Mouse (Mus musculus): ENCODE data around the gene Pnpla1. TPM values are rescaled to one million over a fixed set of nuclear protein-coding genes. Genes with fewer than 3 reads are reported as not detected.

Gene Pnpla1
- total and polyA plus RNA-seq, 2 experiments from 2014 or later = 0.08 to 0.10 TPM

DNA sequence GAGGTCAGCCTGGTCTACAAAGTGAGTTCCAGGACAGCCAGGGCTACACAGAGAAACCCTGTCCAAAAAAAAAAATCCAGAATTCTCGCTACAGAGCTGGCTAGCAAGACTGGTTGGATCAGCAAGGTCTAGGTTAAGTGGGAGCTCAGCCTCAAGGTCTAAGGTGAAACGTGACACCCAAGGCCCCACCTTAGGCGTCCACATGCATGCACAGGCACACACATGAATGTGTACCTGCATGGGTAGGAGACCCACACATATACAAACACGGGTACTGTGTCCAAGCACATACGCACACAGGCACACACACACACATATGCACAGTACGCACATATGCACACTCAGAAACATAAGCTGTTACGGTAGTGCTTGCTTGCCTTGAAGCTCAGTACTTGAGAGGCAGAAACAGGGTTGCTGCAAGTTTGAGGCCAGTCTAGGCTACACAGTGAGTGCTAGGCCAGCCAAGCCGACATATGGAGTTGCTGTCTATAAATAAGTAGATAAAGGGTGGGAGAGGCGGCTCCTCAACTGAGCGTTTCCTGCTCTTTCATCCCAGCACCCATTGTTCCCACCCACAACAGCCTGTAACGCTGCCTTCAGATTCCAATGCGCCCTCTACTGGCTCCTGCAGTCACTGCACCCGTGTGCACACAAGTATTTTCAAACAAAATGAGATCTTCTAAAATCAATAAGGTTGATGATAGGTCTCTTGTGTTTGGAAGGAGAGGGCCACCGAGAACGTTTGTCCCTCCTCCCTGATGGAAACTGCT, 68.8 kb downstream of the Pnpla1 start:
- H3K9me3 ChIP-seq (ENCODE audit: low read length) = no peaks in the 10 kb centered on the region
- ATAC-seq (no peak), DNase-seq (ENCODE audit: low spot score) (peak; percentile 68)
- WGBS = 51% methylated on average over 15 of the region's 15 CpGs
- H3K27ac ChIP-seq = no peak overlapping the region
- H3K36me3 ChIP-seq (ENCODE audit: insufficient read depth, low read length) = no peaks in the 10 kb centered on the region
- H3K4me3 ChIP-seq (ENCODE audit: low read length) = no peak overlapping the region
- no peak overlapping the region for H3K4me2 ChIP-seq (ENCODE audit: low read depth, low read length)
- H3K9ac ChIP-seq (replicated peaks; ENCODE audit: low read length) = no peak overlapping the region
- peak; percentile 82 for TF ChIP-seq CTCF (IDR thresholded peaks at IDR 0.05; ENCODE audit: low read depth)
- H3K4me1 ChIP-seq (ENCODE audit: insufficient read depth, low read length) = peaks cover 8% of the 10 kb centered on the region; the same call in 1 of the 2 replicates
- no peaks in the 10 kb centered on the region for H3K27me3 ChIP-seq (ENCODE audit: insufficient read depth, low read length)

- H3K4me2 ChIP-seq (ENCODE audit: low read depth, low read length) = no peak overlapping the region
- DNase-seq (ENCODE audit: low spot score) = no peak
- peaks cover 8% of the 10 kb centered on the region; the same call in 1 of the 2 replicates for H3K4me1 ChIP-seq (ENCODE audit: insufficient read depth, low read length)
- H3K9me3 ChIP-seq (ENCODE audit: low read length) = no peaks in the 10 kb centered on the region
- H3K27me3 ChIP-seq (ENCODE audit: insufficient read depth, low read length) = no peaks in the 10 kb centered on the region
- no peak for ATAC-seq
- 75% methylated on average over 9 of the region's 9 CpGs for WGBS
- H3K27ac ChIP-seq = no peak overlapping the region
- TF ChIP-seq CTCF (IDR thresholded peaks at IDR 0.05; ENCODE audit: low read depth) = no peak
- no peak overlapping the region for H3K9ac ChIP-seq (replicated peaks; ENCODE audit: low read length)
- no peak overlapping the region for H3K4me3 ChIP-seq (ENCODE audit: low read length)
- H3K36me3 ChIP-seq (ENCODE audit: insufficient read depth, low read length) = no peaks in the 10 kb centered on the region
Measured at GRCm38 (mm10) chr17:28928004-28928403, 69.8 kb downstream of the Pnpla1 start.

DNA sequence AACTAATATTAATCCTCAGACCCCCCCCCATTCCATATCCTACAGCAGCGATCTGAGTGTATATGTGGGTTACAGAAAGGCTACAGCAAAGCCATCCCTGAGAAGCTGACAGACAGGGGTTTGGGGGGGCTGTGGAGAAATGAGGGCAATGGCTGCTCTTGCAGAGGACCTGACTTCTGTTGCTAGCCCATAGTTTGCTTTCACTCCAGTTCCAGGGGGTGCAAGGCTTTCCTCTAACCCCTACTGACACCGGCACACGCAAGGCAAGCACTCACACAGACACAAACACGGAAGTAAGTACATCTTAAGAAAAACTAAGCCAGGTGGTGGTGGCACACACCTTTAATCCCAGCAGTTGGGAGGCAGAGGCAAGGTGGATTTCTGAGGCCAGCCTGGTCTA, 71.2 kb downstream of the Pnpla1 start:
- no peaks in the 10 kb centered on the region for H3K27me3 ChIP-seq (ENCODE audit: insufficient read depth, low read length)
- no peak overlapping the region for H3K4me3 ChIP-seq (ENCODE audit: low read length)

DNA sequence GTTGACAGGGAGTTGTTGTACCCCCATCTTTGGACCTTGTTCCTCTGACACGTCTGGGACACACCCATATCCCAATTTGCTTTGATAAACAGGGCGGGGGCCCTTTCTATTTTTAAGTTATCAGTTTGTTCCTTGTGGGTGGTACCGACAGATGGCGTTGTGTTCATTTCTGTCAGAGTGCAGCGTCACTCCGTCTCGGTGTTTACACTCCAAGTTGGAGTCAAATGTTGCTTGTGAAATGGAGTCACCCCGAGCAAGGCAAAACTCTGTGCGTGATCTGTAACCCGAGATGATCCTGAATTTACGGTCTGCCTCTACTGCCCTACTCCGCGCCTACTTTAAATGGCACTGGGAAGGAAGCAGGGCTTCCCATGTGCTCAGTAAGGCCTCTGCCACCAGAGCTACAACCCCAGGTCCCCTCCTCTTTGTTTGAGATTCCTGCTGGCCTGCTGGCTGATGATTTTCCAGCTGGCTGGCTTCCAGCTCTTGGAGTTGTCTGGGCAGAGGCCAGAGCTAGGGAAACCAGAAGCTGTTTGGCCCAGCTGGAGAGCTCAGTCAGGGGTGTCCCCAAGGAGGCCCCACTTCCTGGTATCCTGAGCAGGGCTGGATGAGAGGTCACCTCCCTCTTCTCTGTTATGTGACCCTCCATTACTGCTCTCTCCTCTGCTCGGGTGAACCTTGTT, 72.3 kb downstream of the Pnpla1 start:
- Histone ChIP-seq H3K36me3 (ENCODE audit: insufficient read depth, low read length) (no peaks in the 10 kb centered on the region), H3K9ac (replicated peaks; ENCODE audit: low read length) (no peak overlapping the region), H3K4me2 (ENCODE audit: low read depth, low read length) (peak overlapping the region; percentile 30), H3K27me3 (ENCODE audit: insufficient read depth, low read length) (no peaks in the 10 kb centered on the region), H3K9me3 (ENCODE audit: low read length) (no peaks in the 10 kb centered on the region), H3K27ac (peak overlapping the region; percentile 68; the same call in 1 of the 2 replicates), H3K4me1 (ENCODE audit: insufficient read depth, low read length) (peaks cover 8% of the 10 kb centered on the region; the same call in 1 of the 2 replicates), H3K4me3 (ENCODE audit: low read length) (no peak overlapping the region)
- TF ChIP-seq CTCF (IDR thresholded peaks at IDR 0.05; ENCODE audit: low read depth) = peak; percentile 43
- DNase-seq (ENCODE audit: low spot score) (peak; percentile 78), ATAC-seq (peak; percentile 71)
- 13% methylated on average over 14 of the region's 14 CpGs for WGBS

More for the DNA sequence above, 71.2 kb downstream of the Pnpla1 start:
- no peak for ATAC-seq
- 97% methylated on average over 4 of the region's 4 CpGs for WGBS
- Histone ChIP-seq H3K9ac (replicated peaks; ENCODE audit: low read length) (no peak overlapping the region), H3K4me2 (ENCODE audit: low read depth, low read length) (no peak overlapping the region), H3K9me3 (ENCODE audit: low read length) (no peaks in the 10 kb centered on the region), H3K36me3 (ENCODE audit: insufficient read depth, low read length) (no peaks in the 10 kb centered on the region), H3K27ac (no peak overlapping the region), H3K4me1 (ENCODE audit: insufficient read depth, low read length) (peaks cover 8% of the 10 kb centered on the region; the same call in 1 of the 2 replicates)
- TF ChIP-seq CTCF (IDR thresholded peaks at IDR 0.05; ENCODE audit: low read depth) = no peak
- no peak for DNase-seq (ENCODE audit: low spot score)

DNA sequence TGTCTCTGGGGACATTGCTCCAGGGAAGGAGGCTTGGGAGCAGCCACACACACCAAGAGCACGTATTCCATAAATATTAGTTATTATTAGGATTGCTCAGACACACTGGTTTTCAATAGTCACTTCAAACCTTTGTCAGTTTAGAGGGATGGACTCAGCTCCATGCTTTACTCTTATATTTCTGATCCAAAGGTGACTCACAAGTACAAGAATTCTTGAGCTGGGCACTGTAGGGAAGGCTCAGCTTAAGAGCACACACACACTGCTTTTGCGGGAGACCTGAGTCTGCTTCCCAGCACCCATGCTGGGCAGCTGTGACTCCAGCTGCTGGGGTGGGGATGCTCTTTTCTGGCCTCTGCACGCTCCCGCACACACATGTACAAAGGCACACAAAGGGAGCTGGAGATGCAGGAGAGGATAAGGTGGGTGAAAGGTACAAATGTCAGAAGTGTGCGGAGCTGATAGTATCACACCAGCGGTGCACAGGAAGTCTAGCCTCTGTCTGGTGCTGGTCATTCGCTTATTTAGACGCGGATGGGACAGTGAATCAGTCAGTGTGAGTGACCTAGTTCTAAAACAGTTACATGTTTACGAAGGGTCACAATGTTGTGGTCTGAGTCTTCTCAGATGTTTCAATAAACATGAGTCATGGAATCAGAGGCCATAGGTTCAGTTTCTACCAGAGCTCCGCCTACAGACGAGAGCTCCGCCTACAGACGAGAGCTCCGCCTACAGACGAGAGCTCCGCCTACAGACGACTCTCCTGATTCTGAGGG, 73.4 kb downstream of the Pnpla1 start:
- Histone ChIP-seq H3K9ac (replicated peaks; ENCODE audit: low read length) (no peak overlapping the region), H3K4me1 (ENCODE audit: insufficient read depth, low read length) (peaks cover 8% of the 10 kb centered on the region; the same call in 1 of the 2 replicates), H3K27ac (no peak overlapping the region), H3K27me3 (ENCODE audit: insufficient read depth, low read length) (no peaks in the 10 kb centered on the region), H3K36me3 (ENCODE audit: insufficient read depth, low read length) (no peaks in the 10 kb centered on the region), H3K4me2 (ENCODE audit: low read depth, low read length) (no peak overlapping the region), H3K9me3 (ENCODE audit: low read length) (no peaks in the 10 kb centered on the region), H3K4me3 (ENCODE audit: low read length) (no peak overlapping the region)
- TF ChIP-seq CTCF (IDR thresholded peaks at IDR 0.05; ENCODE audit: low read depth) = no peak
- DNase-seq (ENCODE audit: low spot score) (no peak), ATAC-seq (no peak)
- WGBS = 91% methylated on average over 18 of the region's 18 CpGs

- Histone ChIP-seq H3K9ac (replicated peaks; ENCODE audit: low read length) (no peak overlapping the region), H3K27me3 (ENCODE audit: insufficient read depth, low read length) (no peaks in the 10 kb centered on the region), H3K4me2 (ENCODE audit: low read depth, low read length) (no peak overlapping the region), H3K4me3 (ENCODE audit: low read length) (no peak overlapping the region), H3K9me3 (ENCODE audit: low read length) (no peaks in the 10 kb centered on the region), H3K27ac (no peak overlapping the region), H3K36me3 (ENCODE audit: insufficient read depth, low read length) (no peaks in the 10 kb centered on the region), H3K4me1 (ENCODE audit: insufficient read depth, low read length) (peaks cover 8% of the 10 kb centered on the region; the same call in 1 of the 2 replicates)
- WGBS = 78% methylated on average over 4 of the region's 4 CpGs
- DNase-seq (ENCODE audit: low spot score) (no peak), ATAC-seq (no peak)
- no peak for TF ChIP-seq CTCF (IDR thresholded peaks at IDR 0.05; ENCODE audit: low read depth)
Measured at GRCm38 (mm10) chr17:28932274-28932673, 74.1 kb downstream of the Pnpla1 start.
